Mouse (Mus musculus): ENCODE measurements at regions not wholly inside any gene's neighbourhood (a gene's known extent, or its start where the extent isn't known, plus 50 kb on each side); places are given as distances from the start of the nearest gene placed in this dataset.
"Not testable (repeated sequence)": the region's sequence is repeated elsewhere in the genome, so short reads cannot be mapped to it uniquely, and the experiment has no call there.

- H3K36me3 ChIP-seq (ENCODE audit: control insufficient read depth, insufficient read depth, low read length); H3K9ac ChIP-seq (ENCODE audit: low read depth, low read length); H3K4me1 ChIP-seq (ENCODE audit: control insufficient read depth, insufficient read depth, low read length); H3K27me3 ChIP-seq (ENCODE audit: control insufficient read depth, insufficient read depth, low read length); H3K4me2 ChIP-seq; H3K4me3 ChIP-seq (ENCODE audit: low read depth, low read length); ATAC-seq (replicated peaks; ENCODE audit: insufficient number of reproducible peaks, low FRiP score, low TSS enrichment); H3K9me3 ChIP-seq (replicated peaks; ENCODE audit: control insufficient read depth, low read length); H3K27ac ChIP-seq (ENCODE audit: low read depth, low read length): not testable (repeated sequence)
- 51% methylated on average over 6 of the region's 6 CpGs for WGBS (ENCODE audit: insufficient replicate concordance)
These were observed 448.6 kb upstream of the Cobl start for GRCm38 (mm10) chr11:12913401-12913800.

GRCm38 (mm10) chr11:12873712-12874111 lies 409.0 kb upstream of the Cobl start:
- Histone ChIP-seq H3K27me3 (ENCODE audit: control insufficient read depth, insufficient read depth, low read length) (no peaks in the 10 kb centered on the region), H3K9ac (ENCODE audit: low read depth, low read length) (no peak overlapping the region), H3K36me3 (ENCODE audit: control insufficient read depth, insufficient read depth, low read length) (no peaks in the 10 kb centered on the region), H3K4me1 (ENCODE audit: control insufficient read depth, insufficient read depth, low read length) (no peaks in the 10 kb centered on the region), H3K4me2 (no peak overlapping the region), H3K9me3 (replicated peaks; ENCODE audit: control insufficient read depth, low read length) (no peaks in the 10 kb centered on the region), H3K27ac (ENCODE audit: low read depth, low read length) (no peak overlapping the region), H3K4me3 (ENCODE audit: low read depth, low read length) (no peak overlapping the region)
- 69% methylated on average over 1 of the region's 1 CpGs for WGBS (ENCODE audit: insufficient replicate concordance)
- no peak for ATAC-seq (replicated peaks; ENCODE audit: insufficient number of reproducible peaks, low FRiP score, low TSS enrichment)

- no peak overlapping the region for H3K4me2 ChIP-seq
- no peak overlapping the region for H3K27ac ChIP-seq (ENCODE audit: low read depth, low read length)
- WGBS (ENCODE audit: insufficient replicate concordance) = 69% methylated on average over 2 of the region's 2 CpGs
- no peaks in the 10 kb centered on the region for H3K4me1 ChIP-seq (ENCODE audit: control insufficient read depth, insufficient read depth, low read length)
- no peaks in the 10 kb centered on the region for H3K9me3 ChIP-seq (replicated peaks; ENCODE audit: control insufficient read depth, low read length)
- no peak for ATAC-seq (replicated peaks; ENCODE audit: insufficient number of reproducible peaks, low FRiP score, low TSS enrichment)
- H3K9ac ChIP-seq (ENCODE audit: low read depth, low read length) = no peak overlapping the region
- H3K36me3 ChIP-seq (ENCODE audit: control insufficient read depth, insufficient read depth, low read length) = no peaks in the 10 kb centered on the region
- H3K4me3 ChIP-seq (ENCODE audit: low read depth, low read length) = no peak overlapping the region
- H3K27me3 ChIP-seq (ENCODE audit: control insufficient read depth, insufficient read depth, low read length) = no peaks in the 10 kb centered on the region
These were observed 408.0 kb upstream of the Cobl start for GRCm38 (mm10) chr11:12872802-12873201.

- ATAC-seq (replicated peaks; ENCODE audit: insufficient number of reproducible peaks, low FRiP score, low TSS enrichment) = no peak
- Histone ChIP-seq H3K27me3 (ENCODE audit: control insufficient read depth, insufficient read depth, low read length) (no peaks in the 10 kb centered on the region), H3K4me2 (no peak overlapping the region), H3K4me1 (ENCODE audit: control insufficient read depth, insufficient read depth, low read length) (no peaks in the 10 kb centered on the region), H3K9me3 (replicated peaks; ENCODE audit: control insufficient read depth, low read length) (no peaks in the 10 kb centered on the region), H3K9ac (ENCODE audit: low read depth, low read length) (no peak overlapping the region), H3K27ac (ENCODE audit: low read depth, low read length) (no peak overlapping the region), H3K36me3 (ENCODE audit: control insufficient read depth, insufficient read depth, low read length) (no peaks in the 10 kb centered on the region), H3K4me3 (ENCODE audit: low read depth, low read length) (no peak overlapping the region)
- 44% methylated on average over 1 of the region's 1 CpGs for WGBS (ENCODE audit: insufficient replicate concordance)
These were observed 407.6 kb upstream of the Cobl start for GRCm38 (mm10) chr11:12872399-12872798.

GRCm38 (mm10) chr11:12867541-12867940 lies 402.8 kb upstream of the Cobl start:
- no peaks in the 10 kb centered on the region for H3K36me3 ChIP-seq (ENCODE audit: control insufficient read depth, insufficient read depth, low read length)
- no peak overlapping the region for H3K9ac ChIP-seq (ENCODE audit: low read depth, low read length)
- H3K27me3 ChIP-seq (ENCODE audit: control insufficient read depth, insufficient read depth, low read length) = no peaks in the 10 kb centered on the region
- no peaks in the 10 kb centered on the region for H3K4me1 ChIP-seq (ENCODE audit: control insufficient read depth, insufficient read depth, low read length)
- no peak for ATAC-seq (replicated peaks; ENCODE audit: insufficient number of reproducible peaks, low FRiP score, low TSS enrichment)
- H3K4me3 ChIP-seq (ENCODE audit: low read depth, low read length) = no peak overlapping the region
- H3K4me2 ChIP-seq = no peak overlapping the region
- H3K9me3 ChIP-seq (replicated peaks; ENCODE audit: control insufficient read depth, low read length) = no peaks in the 10 kb centered on the region
- no peak overlapping the region for H3K27ac ChIP-seq (ENCODE audit: low read depth, low read length)

GRCm38 (mm10) chr11:12865034-12865620 lies 400.4 kb upstream of the Cobl start:
- Histone ChIP-seq H3K27ac (ENCODE audit: low read depth, low read length) (no peak overlapping the region), H3K4me3 (ENCODE audit: low read depth, low read length) (no peak overlapping the region), H3K27me3 (ENCODE audit: control insufficient read depth, insufficient read depth, low read length) (no peaks in the 10 kb centered on the region), H3K9me3 (replicated peaks; ENCODE audit: control insufficient read depth, low read length) (no peaks in the 10 kb centered on the region), H3K36me3 (ENCODE audit: control insufficient read depth, insufficient read depth, low read length) (no peaks in the 10 kb centered on the region), H3K4me1 (ENCODE audit: control insufficient read depth, insufficient read depth, low read length) (no peaks in the 10 kb centered on the region), H3K9ac (ENCODE audit: low read depth, low read length) (no peak overlapping the region), H3K4me2 (no peak overlapping the region)
- WGBS (ENCODE audit: insufficient replicate concordance) = 65% methylated on average over 2 of the region's 2 CpGs
- ATAC-seq (replicated peaks; ENCODE audit: insufficient number of reproducible peaks, low FRiP score, low TSS enrichment) = no peak

- H3K4me3 ChIP-seq (ENCODE audit: low read depth, low read length) = no peak overlapping the region
- H3K27me3 ChIP-seq (ENCODE audit: control insufficient read depth, insufficient read depth, low read length) = no peaks in the 10 kb centered on the region
- WGBS (ENCODE audit: insufficient replicate concordance) = 60% methylated on average over 1 of the region's 1 CpGs
- H3K36me3 ChIP-seq (ENCODE audit: control insufficient read depth, insufficient read depth, low read length) = no peaks in the 10 kb centered on the region
- H3K4me1 ChIP-seq (ENCODE audit: control insufficient read depth, insufficient read depth, low read length) = no peaks in the 10 kb centered on the region
- H3K27ac ChIP-seq (ENCODE audit: low read depth, low read length) = no peak overlapping the region
- H3K9me3 ChIP-seq (replicated peaks; ENCODE audit: control insufficient read depth, low read length) = no peaks in the 10 kb centered on the region
- H3K9ac ChIP-seq (ENCODE audit: low read depth, low read length) = no peak overlapping the region
- ATAC-seq (replicated peaks; ENCODE audit: insufficient number of reproducible peaks, low FRiP score, low TSS enrichment) = peak; percentile 56; the same call in 1 of the 2 replicates
- no peak overlapping the region for H3K4me2 ChIP-seq
These were observed 394.7 kb upstream of the Cobl start for GRCm38 (mm10) chr11:12859344-12859930.

- H3K4me2 ChIP-seq = no peak overlapping the region
- H3K4me1 ChIP-seq (ENCODE audit: control insufficient read depth, insufficient read depth, low read length) = no peaks in the 10 kb centered on the region
- ATAC-seq (replicated peaks; ENCODE audit: insufficient number of reproducible peaks, low FRiP score, low TSS enrichment) = peak; percentile 60; the same call in 1 of the 2 replicates
- H3K9ac ChIP-seq (ENCODE audit: low read depth, low read length) = no peak overlapping the region
- H3K27ac ChIP-seq (ENCODE audit: low read depth, low read length) = no peak overlapping the region
- no peak overlapping the region for H3K4me3 ChIP-seq (ENCODE audit: low read depth, low read length)
- H3K9me3 ChIP-seq (replicated peaks; ENCODE audit: control insufficient read depth, low read length) = no peaks in the 10 kb centered on the region
- H3K27me3 ChIP-seq (ENCODE audit: control insufficient read depth, insufficient read depth, low read length) = no peaks in the 10 kb centered on the region
- 83% methylated on average over 2 of the region's 2 CpGs for WGBS (ENCODE audit: insufficient replicate concordance)
- no peaks in the 10 kb centered on the region for H3K36me3 ChIP-seq (ENCODE audit: control insufficient read depth, insufficient read depth, low read length)
These were observed 393.6 kb upstream of the Cobl start for GRCm38 (mm10) chr11:12858274-12858884.
